Mouse (Mus musculus): ENCODE data around the gene Cntnap5a. TPM values are rescaled to one million over a fixed set of nuclear protein-coding genes. Genes with fewer than 3 reads are reported as not detected.

Gene Cntnap5a
- polyA plus RNA-seq, 1 experiment from 2014 or later, result not detected

DNA sequence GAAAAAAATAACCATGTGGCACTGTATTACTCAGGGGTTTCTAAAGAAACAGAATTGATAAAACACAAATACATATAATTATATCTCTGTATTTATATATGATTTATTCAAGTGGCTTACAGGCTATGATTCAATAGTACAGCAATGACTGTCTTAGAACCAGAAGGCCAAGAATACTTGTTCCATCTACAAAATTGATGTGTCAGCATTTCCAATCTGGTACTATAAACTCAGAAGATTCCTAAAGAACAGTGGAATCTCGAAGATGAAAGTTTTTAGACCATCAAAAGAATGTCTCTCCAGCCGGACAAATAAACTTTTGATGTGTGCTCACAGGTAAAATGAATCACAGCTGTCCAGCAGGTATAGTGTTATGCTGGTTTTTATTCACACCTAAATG lies 331.2 kb downstream of the Cntnap5a start:
- WGBS (ENCODE audit: insufficient replicate concordance), result 49% methylated on average over 2 of the region's 2 CpGs
- H3K27me3 ChIP-seq (ENCODE audit: control insufficient read depth, insufficient read depth, low read depth, low read length), result no peaks in the 10 kb centered on the region
- no peaks in the 10 kb centered on the region for H3K9me3 ChIP-seq (replicated peaks; ENCODE audit: control insufficient read depth, low read length)
- no peaks in the 10 kb centered on the region for H3K4me1 ChIP-seq (ENCODE audit: control insufficient read depth, low read depth, low read length)
- H3K4me3 ChIP-seq (ENCODE audit: low read depth, low read length), result no peak overlapping the region
- ATAC-seq (ENCODE audit: low read depth), result no peak
- no peak overlapping the region for H3K4me2 ChIP-seq (ENCODE audit: low read depth, low read length)
- H3K36me3 ChIP-seq (ENCODE audit: control insufficient read depth, insufficient read depth), result no peaks in the 10 kb centered on the region
- no peak overlapping the region for H3K27ac ChIP-seq (ENCODE audit: low read length)
- no peak overlapping the region for H3K9ac ChIP-seq (ENCODE audit: low read depth, low read length)

DNA sequence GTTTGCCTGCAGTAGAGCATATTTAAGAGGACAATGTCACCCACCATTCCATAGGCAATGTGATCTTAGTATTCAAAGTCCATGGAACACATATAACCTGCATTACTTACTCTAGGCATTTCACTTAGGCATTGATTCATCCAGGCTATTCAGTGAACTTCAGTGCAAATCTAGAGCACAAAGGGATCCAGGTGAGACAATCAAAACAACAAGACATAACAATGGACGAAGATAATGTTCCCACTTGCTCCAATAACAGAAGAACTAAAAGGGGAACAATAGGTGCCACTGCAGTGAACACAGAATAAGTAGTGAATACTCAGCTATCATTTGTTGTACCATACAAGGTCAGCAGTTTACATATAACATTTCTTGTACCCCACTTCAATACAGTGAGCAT lies 345.1 kb downstream of the Cntnap5a start:
- 45% methylated on average over 1 of the region's 1 CpGs for WGBS (ENCODE audit: insufficient replicate concordance)
- no peak for ATAC-seq (ENCODE audit: low read depth)

DNA sequence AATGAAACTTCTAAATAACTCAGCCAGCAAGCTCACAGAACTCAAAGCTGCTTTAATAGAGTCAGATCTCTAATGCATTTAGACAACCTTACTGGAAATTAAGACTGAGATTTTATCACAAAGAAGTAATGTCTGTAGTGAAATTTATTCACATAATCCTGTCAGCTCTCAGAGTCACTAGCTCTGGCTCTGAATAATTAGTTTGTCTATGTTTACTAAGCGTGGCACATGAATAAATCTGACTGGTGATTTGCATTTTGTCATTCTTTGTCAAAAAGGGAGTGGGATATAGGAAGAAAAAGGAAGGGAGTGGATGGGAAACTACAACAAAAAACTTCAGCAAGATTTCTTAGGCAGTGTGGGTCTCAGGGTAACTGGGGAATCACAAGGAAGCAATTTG lies 351.3 kb downstream of the Cntnap5a start:
- ATAC-seq (ENCODE audit: low read depth), result no peak
- Histone ChIP-seq H3K4me1 (ENCODE audit: control insufficient read depth, low read depth, low read length) (no peaks in the 10 kb centered on the region), H3K27me3 (ENCODE audit: control insufficient read depth, insufficient read depth, low read depth, low read length) (no peaks in the 10 kb centered on the region), H3K4me3 (ENCODE audit: low read depth, low read length) (no peak overlapping the region), H3K9ac (ENCODE audit: low read depth, low read length) (no peak overlapping the region), H3K27ac (ENCODE audit: low read length) (no peak overlapping the region), H3K4me2 (ENCODE audit: low read depth, low read length) (no peak overlapping the region), H3K9me3 (replicated peaks; ENCODE audit: control insufficient read depth, low read length) (no peaks in the 10 kb centered on the region), H3K36me3 (ENCODE audit: control insufficient read depth, insufficient read depth) (no peaks in the 10 kb centered on the region)
- WGBS (ENCODE audit: insufficient replicate concordance), result 26% methylated on average over 1 of the region's 1 CpGs

More for the DNA sequence above, 345.1 kb downstream of the Cntnap5a start:
- no peaks in the 10 kb centered on the region for H3K9me3 ChIP-seq (replicated peaks; ENCODE audit: control insufficient read depth, low read length)
- no peak overlapping the region for H3K27ac ChIP-seq (ENCODE audit: low read length)
- H3K4me1 ChIP-seq (ENCODE audit: control insufficient read depth, low read depth, low read length), result no peaks in the 10 kb centered on the region
- H3K4me3 ChIP-seq (ENCODE audit: low read depth, low read length), result no peak overlapping the region
- H3K36me3 ChIP-seq (ENCODE audit: control insufficient read depth, insufficient read depth), result no peaks in the 10 kb centered on the region
- H3K4me2 ChIP-seq (ENCODE audit: low read depth, low read length), result no peak overlapping the region
- no peak overlapping the region for H3K9ac ChIP-seq (ENCODE audit: low read depth, low read length)
- no peaks in the 10 kb centered on the region for H3K27me3 ChIP-seq (ENCODE audit: control insufficient read depth, insufficient read depth, low read depth, low read length)

DNA sequence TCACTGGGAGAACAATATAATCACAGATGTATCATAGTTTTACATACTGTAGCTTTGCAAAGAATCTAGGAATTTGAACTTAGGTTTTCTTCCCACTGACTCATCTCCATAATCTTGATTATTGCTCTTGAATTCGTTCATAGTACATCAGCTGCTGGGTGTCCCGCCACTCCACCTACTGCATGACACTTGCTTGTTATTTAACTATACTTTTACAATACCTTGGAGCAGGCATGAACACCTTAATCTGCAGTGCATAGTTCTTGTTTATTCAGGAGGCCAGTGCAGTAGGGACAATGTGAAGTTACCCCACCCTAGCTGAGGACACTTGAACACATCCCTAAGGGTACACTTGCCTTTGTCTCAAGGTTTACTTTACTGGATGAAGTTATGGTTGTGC lies 352.3 kb downstream of the Cntnap5a start:
- Histone ChIP-seq H3K36me3 (ENCODE audit: control insufficient read depth, insufficient read depth) (no peaks in the 10 kb centered on the region), H3K9ac (ENCODE audit: low read depth, low read length) (no peak overlapping the region), H3K4me1 (ENCODE audit: control insufficient read depth, low read depth, low read length) (no peaks in the 10 kb centered on the region), H3K4me3 (ENCODE audit: low read depth, low read length) (no peak overlapping the region), H3K27ac (ENCODE audit: low read length) (no peak overlapping the region), H3K9me3 (replicated peaks; ENCODE audit: control insufficient read depth, low read length) (no peaks in the 10 kb centered on the region), H3K27me3 (ENCODE audit: control insufficient read depth, insufficient read depth, low read depth, low read length) (no peaks in the 10 kb centered on the region), H3K4me2 (ENCODE audit: low read depth, low read length) (no peak overlapping the region)
- no peak for ATAC-seq (ENCODE audit: low read depth)
- WGBS (ENCODE audit: insufficient replicate concordance), result 53% methylated on average over 2 of the region's 2 CpGs

DNA sequence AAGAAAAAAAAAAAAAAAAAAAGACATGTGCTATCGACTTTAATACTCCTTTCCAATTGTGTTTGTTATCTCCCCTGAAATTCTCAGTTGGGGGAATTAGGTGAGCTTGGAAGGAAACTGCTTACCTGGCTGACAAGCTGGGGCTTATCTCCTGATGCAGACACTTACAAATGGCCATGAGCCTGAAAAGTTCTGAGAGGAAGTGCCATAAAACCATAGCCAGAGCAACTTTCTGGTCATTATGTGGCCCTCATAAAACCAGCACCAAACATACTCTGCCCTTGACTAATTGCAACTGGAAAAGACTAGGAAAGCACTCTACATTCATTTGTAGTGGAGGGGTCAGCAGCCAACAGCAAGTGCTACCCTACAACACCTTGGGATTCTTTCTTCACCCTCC lies 359.5 kb downstream of the Cntnap5a start:
- Histone ChIP-seq H3K9me3 (replicated peaks; ENCODE audit: control insufficient read depth, low read length) (no peaks in the 10 kb centered on the region), H3K36me3 (ENCODE audit: control insufficient read depth, insufficient read depth) (no peaks in the 10 kb centered on the region), H3K27me3 (ENCODE audit: control insufficient read depth, insufficient read depth, low read depth, low read length) (no peaks in the 10 kb centered on the region), H3K4me1 (ENCODE audit: control insufficient read depth, low read depth, low read length) (no peaks in the 10 kb centered on the region), H3K4me3 (ENCODE audit: low read depth, low read length) (no peak overlapping the region), H3K4me2 (ENCODE audit: low read depth, low read length) (no peak overlapping the region), H3K9ac (ENCODE audit: low read depth, low read length) (no peak overlapping the region), H3K27ac (ENCODE audit: low read length) (no peak overlapping the region)
- ATAC-seq (ENCODE audit: low read depth), result no peak
- 14% methylated on average over 1 of the region's 1 CpGs for WGBS (ENCODE audit: insufficient replicate concordance)

DNA sequence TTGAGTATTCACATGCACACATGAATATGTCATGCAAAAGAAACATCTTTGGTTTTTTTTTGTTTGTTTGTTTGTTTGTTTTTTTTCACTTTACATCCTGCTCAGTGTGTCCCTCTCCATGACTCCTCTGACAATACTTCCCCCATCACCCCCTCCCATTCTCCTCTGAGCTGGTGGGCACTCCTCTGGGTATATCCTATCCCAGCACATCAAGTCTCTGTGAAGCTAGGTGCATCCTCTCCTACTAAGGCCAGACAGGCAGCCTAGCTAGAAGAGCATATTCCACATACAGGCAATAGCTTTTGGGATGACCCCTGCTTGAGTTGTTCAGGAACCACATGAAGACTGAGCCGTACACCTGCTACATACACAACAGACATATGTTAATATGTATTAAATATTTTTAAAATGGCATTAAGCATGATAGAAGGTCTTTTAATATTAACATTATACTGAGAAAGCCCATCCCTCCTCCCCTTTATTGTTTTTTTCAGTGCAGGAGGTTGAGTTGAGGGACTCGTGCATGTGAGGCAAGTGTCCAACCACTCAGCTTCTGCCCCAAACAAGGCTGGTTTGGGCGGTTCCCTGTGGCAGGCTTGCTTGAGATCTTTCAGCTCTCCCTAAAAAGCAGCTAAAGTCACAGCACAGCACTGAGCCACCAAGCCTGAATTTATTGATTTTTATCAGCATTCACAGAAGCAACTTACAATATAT lies 422.6 kb downstream of the Cntnap5a start:
- Histone ChIP-seq H3K27ac (ENCODE audit: low read length) (no peak overlapping the region), H3K4me3 (ENCODE audit: low read depth, low read length) (no peak overlapping the region), H3K4me1 (ENCODE audit: control insufficient read depth, low read depth, low read length) (no peaks in the 10 kb centered on the region), H3K36me3 (ENCODE audit: control insufficient read depth, insufficient read depth) (no peaks in the 10 kb centered on the region), H3K9ac (ENCODE audit: low read depth, low read length) (no peak overlapping the region), H3K9me3 (replicated peaks; ENCODE audit: control insufficient read depth, low read length) (no peaks in the 10 kb centered on the region), H3K4me2 (ENCODE audit: low read depth, low read length) (no peak overlapping the region), H3K27me3 (ENCODE audit: control insufficient read depth, insufficient read depth, low read depth, low read length) (no peaks in the 10 kb centered on the region)
- WGBS (ENCODE audit: insufficient replicate concordance), result 66% methylated on average over 3 of the region's 3 CpGs
- no peak for ATAC-seq (ENCODE audit: low read depth)

DNA sequence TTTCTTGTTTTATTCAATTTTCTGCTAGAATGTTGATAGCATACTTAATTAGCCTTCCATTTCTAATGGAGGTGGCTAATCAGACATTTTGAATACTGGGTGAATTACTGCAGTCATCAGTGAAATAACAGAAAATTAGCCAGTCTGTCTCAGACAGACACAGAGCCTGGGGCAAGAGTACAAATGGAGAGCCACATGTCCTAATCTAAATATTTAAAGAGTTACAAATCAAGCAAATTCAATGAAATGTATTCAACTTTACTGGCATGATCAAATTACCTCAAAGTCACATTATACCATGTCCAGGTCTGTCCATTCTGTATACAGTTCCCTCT lies 423.1 kb downstream of the Cntnap5a start:
- Histone ChIP-seq H3K27me3 (ENCODE audit: control insufficient read depth, insufficient read depth, low read depth, low read length) (no peaks in the 10 kb centered on the region), H3K27ac (ENCODE audit: low read length) (no peak overlapping the region), H3K4me2 (ENCODE audit: low read depth, low read length) (no peak overlapping the region), H3K4me1 (ENCODE audit: control insufficient read depth, low read depth, low read length) (no peaks in the 10 kb centered on the region), H3K4me3 (ENCODE audit: low read depth, low read length) (no peak overlapping the region), H3K36me3 (ENCODE audit: control insufficient read depth, insufficient read depth) (no peaks in the 10 kb centered on the region), H3K9me3 (replicated peaks; ENCODE audit: control insufficient read depth, low read length) (no peaks in the 10 kb centered on the region), H3K9ac (ENCODE audit: low read depth, low read length) (no peak overlapping the region)
- ATAC-seq (ENCODE audit: low read depth), result no peak

DNA sequence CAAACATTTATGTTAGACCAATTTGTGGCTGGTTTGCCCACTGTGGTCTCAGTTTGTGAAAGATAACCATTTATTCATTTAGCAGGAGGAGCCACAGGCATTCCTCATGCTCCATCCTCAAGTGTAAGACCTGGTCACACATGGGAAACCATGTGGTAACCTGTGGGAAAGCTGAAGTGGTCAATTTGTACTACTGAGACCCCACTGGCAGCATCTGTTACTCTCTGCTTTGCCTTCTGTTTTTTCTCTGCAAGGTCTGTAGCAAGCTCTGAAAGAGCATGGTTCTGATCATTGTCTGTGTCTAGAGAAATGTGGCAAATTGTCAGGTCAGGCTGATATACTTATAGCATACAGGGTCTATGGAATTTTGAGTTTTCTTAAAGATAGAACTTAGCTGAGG lies 423.8 kb downstream of the Cntnap5a start:
- H3K27ac ChIP-seq (ENCODE audit: low read length), result no peak overlapping the region
- H3K36me3 ChIP-seq (ENCODE audit: control insufficient read depth, insufficient read depth), result no peaks in the 10 kb centered on the region
- H3K27me3 ChIP-seq (ENCODE audit: control insufficient read depth, insufficient read depth, low read depth, low read length), result no peaks in the 10 kb centered on the region
- H3K4me3 ChIP-seq (ENCODE audit: low read depth, low read length), result no peak overlapping the region
- H3K4me1 ChIP-seq (ENCODE audit: control insufficient read depth, low read depth, low read length), result no peaks in the 10 kb centered on the region
- no peak for ATAC-seq (ENCODE audit: low read depth)
- H3K9me3 ChIP-seq (replicated peaks; ENCODE audit: control insufficient read depth, low read length), result no peaks in the 10 kb centered on the region
- H3K9ac ChIP-seq (ENCODE audit: low read depth, low read length), result no peak overlapping the region
- no peak overlapping the region for H3K4me2 ChIP-seq (ENCODE audit: low read depth, low read length)

DNA sequence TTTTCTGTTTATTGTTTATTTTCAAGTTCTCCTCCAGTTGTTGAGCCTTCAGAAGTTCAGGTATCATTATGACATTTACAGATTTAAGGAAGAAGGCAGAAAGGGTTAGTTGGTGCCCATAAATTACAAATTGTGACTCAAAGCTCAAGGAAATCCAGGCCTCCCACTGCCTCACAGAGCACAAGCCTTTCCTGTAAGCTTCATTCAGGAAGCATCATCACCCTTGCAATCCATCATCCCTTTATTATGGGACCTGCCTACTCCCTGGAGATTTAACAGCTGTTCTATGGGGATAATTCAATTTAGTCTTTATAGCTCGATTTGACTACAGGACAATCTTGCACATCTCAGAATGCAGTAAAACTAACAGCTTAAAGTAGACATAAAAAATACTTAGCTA lies 441.2 kb downstream of the Cntnap5a start:
- Histone ChIP-seq H3K9ac (ENCODE audit: low read depth, low read length) (no peak overlapping the region), H3K27me3 (ENCODE audit: control insufficient read depth, insufficient read depth, low read depth, low read length) (no peaks in the 10 kb centered on the region), H3K36me3 (ENCODE audit: control insufficient read depth, insufficient read depth) (no peaks in the 10 kb centered on the region), H3K4me2 (ENCODE audit: low read depth, low read length) (no peak overlapping the region), H3K9me3 (replicated peaks; ENCODE audit: control insufficient read depth, low read length) (no peaks in the 10 kb centered on the region), H3K4me3 (ENCODE audit: low read depth, low read length) (no peak overlapping the region), H3K27ac (ENCODE audit: low read length) (no peak overlapping the region), H3K4me1 (ENCODE audit: control insufficient read depth, low read depth, low read length) (no peaks in the 10 kb centered on the region)
- ATAC-seq (ENCODE audit: low read depth), result no peak
- 30% methylated on average over 1 of the region's 1 CpGs for WGBS (ENCODE audit: insufficient replicate concordance)
